In genomic region chr8:11808047-11808446, GRCm38 (mm10) we compare ENCODE assay signal across 24 mouse cellular contexts. TPM values are rescaled to one million over a fixed set of nuclear protein-coding genes. Genes with fewer than 3 reads are reported as not detected.
A peak's percentile ranks its signal among the peaks of the same experiment; 100 is the strongest.
DNase-seq lines count a peak whose midpoint lies in the region; ATAC-seq and TF ChIP-seq lines count a peak whose summit lies in the region.
"Had no signal": no experiment of that assay in that cellular context is flagged by ENCODE, and none has a peak within 500 bp of the region (broad histone marks: within the 10 kb centered on the region; RNA-seq: fewer than 3 reads in every experiment).

No protein-coding gene starts in this region.

- peak; percentile 78 for ATAC-seq in granulocyte monocyte progenitor cell, adult 5-6 weeks (replicated peaks; ENCODE audit: poor library complexity, severe bottlenecking)
- ATAC-seq in megakaryocyte progenitor cell, adult 5-6 weeks (replicated peaks; ENCODE audit: poor library complexity): peak; percentile 74
- ATAC-seq: activated CD4-positive, CD25-positive, alpha-beta regulatory T cell, adult 4 months; CD4-positive, CD25-positive, alpha-beta regulatory T cell, adult 4 months; Patski had no signal

- intact Hi-C loops in gastrocnemius, adult 2 months (cut with DNase I): no loop called here

- no peak for TF ChIP-seq CTCF in gastrocnemius, adult 2 months (IDR thresholded peaks at IDR 0.05)

- no peak for DNase-seq in gastrocnemius, adult 2 months
- DNase-seq in gastrocnemius, adult 18-20 months (ENCODE audit: low spot score): no peak
- DNase-seq in spleen, adult 12 weeks (ENCODE audit: low spot score): no peak
- no peak for DNase-seq in right cerebral cortex, postnatal 14 days
- DNase-seq: adrenal gland, adult 2 months; adrenal gland, adult 8-10 months; adrenal gland, postnatal 10 days; adrenal gland, postnatal 14 days; adrenal gland, postnatal 25 days; adrenal gland, postnatal 36 days; B cell, adult 2 months; cerebellum, adult 11 months; cerebellum, adult 11-12 months; cerebellum, adult 18-20 months had no signal

- peak overlapping the region; percentile 82 for H3K27ac ChIP-seq in gastrocnemius, adult 2 months

- no peak overlapping the region for H3K4me3 ChIP-seq in gastrocnemius, adult 2 months

RNA-seq across cellular contexts. Expression of gene Tex29, which starts 32.2 kb away (rescaled TPM):
- total RNA-seq in gastrocnemius, adult 2 months (2021): not detected
- not detected for total RNA-seq in gastrocnemius, adult 18-20 months (2021)
- total RNA-seq in granulocyte monocyte progenitor cell, adult 5-6 weeks (2014; fragmentation: Nextera tagmentation): not detected in 2 replicates
- total RNA-seq in granulocyte monocyte progenitor cell, adult 5-6 weeks (2017): not detected in 2 replicates
- total RNA-seq in megakaryocyte progenitor cell, adult 5-6 weeks (2015): not detected in 2 replicates
- total RNA-seq in megakaryocyte progenitor cell, adult 5-6 weeks (2017): not detected in 2 replicates
- total RNA-seq: adrenal gland, adult 2 months; adrenal gland, postnatal 10 days; adrenal gland, postnatal 14 days; adrenal gland, postnatal 25 days; adrenal gland, postnatal 36 days; adrenal gland, postnatal 4 days; CH12.LX; ES-E14; G1E; MEL had no signal
